Mouse (Mus musculus): Measurements from ENCODE around the gene Teddm1a. TPM values are rescaled to one million over a fixed set of nuclear protein-coding genes. Genes with fewer than 3 reads are reported as not detected.

The Teddm1a gene
- polyA plus RNA-seq, 1 experiment from 2014 or later: not detected

DNA sequence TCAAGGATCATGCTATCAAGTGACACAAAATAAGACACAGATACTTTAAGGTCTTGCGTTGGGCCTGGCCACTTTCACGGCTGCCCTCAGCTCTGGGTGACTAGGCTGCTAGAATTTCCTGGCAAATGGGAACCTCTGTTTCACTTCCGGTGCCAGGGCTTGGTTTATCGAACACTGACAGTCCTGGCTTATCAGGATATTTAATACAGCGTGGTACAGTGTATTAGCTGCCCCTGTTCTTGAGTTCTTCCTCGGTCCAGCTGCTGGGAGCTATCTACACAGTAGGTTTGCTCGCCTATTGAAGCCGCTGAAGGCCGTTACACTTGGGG, 18.4 kb downstream of the Teddm1a start:
- H3K36me3 ChIP-seq (ENCODE audit: control insufficient read depth, insufficient read depth, low read length): peaks cover 57% of the 10 kb centered on the region
- no peak overlapping the region for H3K27ac ChIP-seq (replicated peaks; ENCODE audit: low read depth, low read length)
- 94% methylated on average over 9 of the region's 9 CpGs for WGBS
- no peaks in the 10 kb centered on the region for H3K4me1 ChIP-seq (ENCODE audit: control insufficient read depth, insufficient read depth, low read length)
- no peak overlapping the region for H3K9ac ChIP-seq (replicated peaks; ENCODE audit: low read length)
- H3K4me2 ChIP-seq (ENCODE audit: low read length): no peak overlapping the region
- ATAC-seq (ENCODE audit: low FRiP score, low TSS enrichment) (no peak), DNase-seq (no peak)
- no peaks in the 10 kb centered on the region for H3K27me3 ChIP-seq (ENCODE audit: control insufficient read depth, insufficient read depth, low read length)
- H3K4me3 ChIP-seq (replicated peaks; ENCODE audit: low read depth, low read length): no peak overlapping the region
- H3K9me3 ChIP-seq (ENCODE audit: control insufficient read depth, low read length): no peaks in the 10 kb centered on the region

DNA sequence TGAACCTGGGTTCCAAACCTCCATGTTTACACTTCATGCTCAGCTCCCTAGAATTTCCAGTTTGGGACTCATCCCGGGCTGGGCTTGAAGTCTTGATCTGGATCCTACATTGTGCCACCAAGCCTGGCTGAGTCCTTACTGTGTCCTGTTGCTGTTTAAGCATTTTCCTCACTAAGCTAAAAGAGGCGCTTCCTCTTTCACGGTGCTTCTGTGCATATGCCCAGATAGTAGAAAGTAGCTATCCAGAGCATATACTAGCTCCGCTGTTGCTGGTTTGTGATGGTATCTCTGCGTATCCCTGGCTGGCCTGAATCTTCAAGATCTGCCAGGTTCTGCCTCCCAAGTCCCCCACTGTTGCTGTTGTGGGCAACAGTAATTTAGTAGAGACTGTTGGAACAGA, 18.9 kb downstream of the Teddm1a start:
- no peak for ATAC-seq (ENCODE audit: low FRiP score, low TSS enrichment)
- peaks cover 52% of the 10 kb centered on the region for H3K36me3 ChIP-seq (ENCODE audit: control insufficient read depth, insufficient read depth, low read length)
- H3K9me3 ChIP-seq (ENCODE audit: control insufficient read depth, low read length): no peaks in the 10 kb centered on the region
- WGBS: 93% methylated on average over 5 of the region's 5 CpGs
- no peak overlapping the region for H3K9ac ChIP-seq (replicated peaks; ENCODE audit: low read length)
- no peak overlapping the region for H3K4me2 ChIP-seq (ENCODE audit: low read length)
- no peak for DNase-seq
- H3K27me3 ChIP-seq (ENCODE audit: control insufficient read depth, insufficient read depth, low read length): no peaks in the 10 kb centered on the region
- H3K4me3 ChIP-seq (replicated peaks; ENCODE audit: low read depth, low read length): no peak overlapping the region
- H3K4me1 ChIP-seq (ENCODE audit: control insufficient read depth, insufficient read depth, low read length): no peaks in the 10 kb centered on the region
- no peak overlapping the region for H3K27ac ChIP-seq (replicated peaks; ENCODE audit: low read depth, low read length)

DNA sequence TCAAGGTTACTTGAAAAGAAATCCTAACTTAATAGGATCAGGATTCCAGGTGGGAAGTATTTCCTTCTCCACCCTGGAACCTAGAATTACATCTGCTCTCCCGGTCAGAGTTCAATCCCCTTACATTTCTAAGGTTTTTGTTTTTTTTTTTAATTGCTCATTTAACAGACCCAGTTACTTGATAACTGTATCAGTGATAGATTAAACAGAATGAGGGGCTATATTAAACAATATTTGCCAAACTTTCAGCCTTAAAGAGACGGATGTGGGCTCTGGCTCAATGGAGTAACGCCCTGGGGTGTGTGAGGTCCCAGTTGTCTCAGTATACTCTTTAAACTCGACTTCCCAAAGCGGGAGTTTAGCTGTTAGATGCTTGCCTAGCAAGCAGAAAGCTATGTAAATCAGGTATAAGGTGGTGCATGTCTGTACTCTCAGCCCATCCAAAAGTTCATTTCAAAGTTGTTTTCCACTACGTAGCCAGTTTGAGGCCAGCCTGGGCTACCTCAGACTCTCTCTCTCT, 19.8 kb downstream of the Teddm1a start:
- Histone ChIP-seq H3K9me3 (ENCODE audit: control insufficient read depth, low read length) (no peaks in the 10 kb centered on the region), H3K4me3 (replicated peaks; ENCODE audit: low read depth, low read length) (no peak overlapping the region), H3K36me3 (ENCODE audit: control insufficient read depth, insufficient read depth, low read length) (peaks cover 44% of the 10 kb centered on the region), H3K27ac (replicated peaks; ENCODE audit: low read depth, low read length) (no peak overlapping the region), H3K27me3 (ENCODE audit: control insufficient read depth, insufficient read depth, low read length) (no peaks in the 10 kb centered on the region), H3K4me1 (ENCODE audit: control insufficient read depth, insufficient read depth, low read length) (no peaks in the 10 kb centered on the region), H3K4me2 (ENCODE audit: low read length) (no peak overlapping the region), H3K9ac (replicated peaks; ENCODE audit: low read length) (no peak overlapping the region)
- WGBS: 89% methylated on average over 6 of the region's 6 CpGs
- no peak for DNase-seq
- no peak for ATAC-seq (ENCODE audit: low FRiP score, low TSS enrichment)

DNA sequence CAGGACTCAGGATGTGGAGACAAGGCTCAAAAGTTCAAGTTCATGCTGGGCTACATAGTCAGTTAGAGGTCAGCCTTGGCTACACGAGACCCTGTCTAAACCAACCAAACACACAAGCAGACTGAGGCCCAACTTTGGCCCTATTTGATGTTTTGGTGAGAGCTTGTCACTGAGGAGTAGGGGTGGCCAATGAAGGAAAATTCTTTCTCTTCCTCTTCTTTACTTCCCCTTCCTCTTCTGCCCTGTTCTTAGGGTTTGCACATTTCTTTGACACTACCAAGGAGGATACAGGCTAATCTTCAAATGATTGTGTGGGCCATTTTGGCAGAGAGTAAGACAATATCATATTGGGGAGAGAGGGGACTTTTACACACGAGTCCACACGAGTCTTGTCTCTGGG, 22.3 kb downstream of the Teddm1a start:
- ATAC-seq (ENCODE audit: low FRiP score, low TSS enrichment) (no peak), DNase-seq (no peak)
- Histone ChIP-seq H3K4me3 (replicated peaks; ENCODE audit: low read depth, low read length) (no peak overlapping the region), H3K27ac (replicated peaks; ENCODE audit: low read depth, low read length) (no peak overlapping the region), H3K4me1 (ENCODE audit: control insufficient read depth, insufficient read depth, low read length) (no peaks in the 10 kb centered on the region), H3K9ac (replicated peaks; ENCODE audit: low read length) (no peak overlapping the region), H3K4me2 (ENCODE audit: low read length) (no peak overlapping the region), H3K9me3 (ENCODE audit: control insufficient read depth, low read length) (no peaks in the 10 kb centered on the region), H3K36me3 (ENCODE audit: control insufficient read depth, insufficient read depth, low read length) (peaks cover 18% of the 10 kb centered on the region), H3K27me3 (ENCODE audit: control insufficient read depth, insufficient read depth, low read length) (no peaks in the 10 kb centered on the region)
- 88% methylated on average over 3 of the region's 3 CpGs for WGBS

DNA sequence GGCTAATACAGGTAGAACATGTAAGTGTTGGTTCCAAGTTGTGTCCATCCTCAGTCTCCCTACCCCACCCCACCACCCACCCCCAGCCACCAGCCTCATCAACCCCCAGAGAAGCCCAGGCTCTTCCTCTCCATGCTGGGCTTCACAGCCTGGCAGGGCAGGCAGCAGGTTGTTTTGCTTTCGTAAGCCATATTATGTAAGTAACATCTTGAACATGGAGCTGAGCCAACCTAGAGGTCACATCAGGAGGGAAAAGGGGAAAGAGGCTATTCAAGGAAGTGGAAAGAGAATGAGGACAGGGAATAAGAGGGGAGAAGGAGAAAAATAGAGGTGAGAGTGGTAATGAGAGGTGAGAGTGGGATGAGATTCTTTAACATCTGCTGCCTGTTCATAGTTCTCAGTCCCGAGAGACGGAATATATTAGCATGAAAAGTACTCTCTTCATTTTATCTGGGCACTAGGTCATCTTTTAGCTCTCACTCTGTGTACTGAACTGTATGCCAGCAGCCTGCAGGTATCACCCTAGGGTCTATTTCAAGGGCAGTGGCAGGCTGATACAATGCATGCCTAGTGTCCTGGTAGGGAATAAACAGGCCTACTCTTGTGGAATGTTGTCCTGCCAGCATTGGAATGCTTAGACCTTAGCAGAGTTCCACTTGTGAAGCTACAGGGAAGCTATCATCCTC, 27.1 kb downstream of the Teddm1a start:
- DNase-seq (no peak), ATAC-seq (ENCODE audit: low FRiP score, low TSS enrichment) (no peak)
- Histone ChIP-seq H3K36me3 (ENCODE audit: control insufficient read depth, insufficient read depth, low read length) (no peaks in the 10 kb centered on the region), H3K9me3 (ENCODE audit: control insufficient read depth, low read length) (no peaks in the 10 kb centered on the region), H3K4me3 (replicated peaks; ENCODE audit: low read depth, low read length) (no peak overlapping the region), H3K27ac (replicated peaks; ENCODE audit: low read depth, low read length) (no peak overlapping the region), H3K4me1 (ENCODE audit: control insufficient read depth, insufficient read depth, low read length) (no peaks in the 10 kb centered on the region), H3K9ac (replicated peaks; ENCODE audit: low read length) (no peak overlapping the region), H3K27me3 (ENCODE audit: control insufficient read depth, insufficient read depth, low read length) (no peaks in the 10 kb centered on the region), H3K4me2 (ENCODE audit: low read length) (no peak overlapping the region)
- 64% methylated on average over 3 of the region's 3 CpGs for WGBS

DNA sequence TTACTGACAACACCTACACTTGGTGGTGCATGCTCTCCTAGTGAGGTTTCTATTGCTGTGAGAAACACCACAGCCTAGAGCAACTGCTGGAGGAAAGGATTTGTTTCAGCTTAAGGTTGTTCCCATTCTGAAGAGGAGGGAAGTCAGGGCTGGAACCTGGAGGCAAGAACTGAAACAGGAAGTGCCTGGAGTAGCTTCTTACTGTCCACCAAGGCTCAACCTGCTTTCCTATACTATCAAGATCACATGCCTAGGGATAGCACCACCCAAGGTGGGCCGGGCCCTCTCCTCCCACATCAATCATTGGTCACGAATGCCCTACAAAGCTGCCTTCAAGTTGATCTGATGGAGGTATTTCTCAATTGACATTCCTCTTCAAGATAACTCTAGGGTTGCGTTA, 30.1 kb downstream of the Teddm1a start:
- Histone ChIP-seq H3K27me3 (ENCODE audit: control insufficient read depth, insufficient read depth, low read length) (no peaks in the 10 kb centered on the region), H3K27ac (replicated peaks; ENCODE audit: low read depth, low read length) (no peak overlapping the region), H3K4me3 (replicated peaks; ENCODE audit: low read depth, low read length) (no peak overlapping the region), H3K36me3 (ENCODE audit: control insufficient read depth, insufficient read depth, low read length) (no peaks in the 10 kb centered on the region), H3K9me3 (ENCODE audit: control insufficient read depth, low read length) (no peaks in the 10 kb centered on the region), H3K4me1 (ENCODE audit: control insufficient read depth, insufficient read depth, low read length) (no peaks in the 10 kb centered on the region), H3K4me2 (ENCODE audit: low read length) (no peak overlapping the region), H3K9ac (replicated peaks; ENCODE audit: low read length) (no peak overlapping the region)
- ATAC-seq (ENCODE audit: low FRiP score, low TSS enrichment): no peak
- 94% methylated on average over 3 of the region's 3 CpGs for WGBS
- DNase-seq: no peak

DNA sequence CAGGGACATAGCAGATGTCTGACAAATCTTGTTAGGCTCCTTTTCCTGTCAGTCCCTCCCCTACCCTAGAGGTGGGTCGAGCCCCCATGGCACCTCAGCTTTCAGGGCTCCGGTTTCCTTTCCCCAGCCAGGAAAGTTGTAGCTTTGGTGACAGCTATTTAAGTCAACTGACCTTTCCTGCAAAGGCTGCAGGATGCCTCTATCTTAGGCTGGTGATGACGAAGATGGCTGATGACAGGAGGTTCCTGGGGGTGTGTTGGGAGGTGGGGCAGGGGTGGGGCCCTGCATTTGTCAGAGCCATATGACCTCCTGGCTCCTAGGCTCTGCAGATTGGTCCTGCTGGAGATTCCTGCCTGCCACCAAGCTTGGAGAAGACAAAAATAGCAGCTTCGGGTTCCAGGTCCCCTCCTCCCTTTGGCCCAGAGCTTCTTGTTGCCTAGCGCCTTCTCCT, 31.1 kb downstream of the Teddm1a start:
- no peak for ATAC-seq (ENCODE audit: low FRiP score, low TSS enrichment)
- Histone ChIP-seq H3K27ac (replicated peaks; ENCODE audit: low read depth, low read length) (no peak overlapping the region), H3K9ac (replicated peaks; ENCODE audit: low read length) (no peak overlapping the region), H3K4me3 (replicated peaks; ENCODE audit: low read depth, low read length) (no peak overlapping the region), H3K4me2 (ENCODE audit: low read length) (no peak overlapping the region), H3K36me3 (ENCODE audit: control insufficient read depth, insufficient read depth, low read length) (no peaks in the 10 kb centered on the region), H3K9me3 (ENCODE audit: control insufficient read depth, low read length) (no peaks in the 10 kb centered on the region), H3K27me3 (ENCODE audit: control insufficient read depth, insufficient read depth, low read length) (no peaks in the 10 kb centered on the region), H3K4me1 (ENCODE audit: control insufficient read depth, insufficient read depth, low read length) (no peaks in the 10 kb centered on the region)
- no peak for DNase-seq
- 63% methylated on average over 5 of the region's 5 CpGs for WGBS

DNA sequence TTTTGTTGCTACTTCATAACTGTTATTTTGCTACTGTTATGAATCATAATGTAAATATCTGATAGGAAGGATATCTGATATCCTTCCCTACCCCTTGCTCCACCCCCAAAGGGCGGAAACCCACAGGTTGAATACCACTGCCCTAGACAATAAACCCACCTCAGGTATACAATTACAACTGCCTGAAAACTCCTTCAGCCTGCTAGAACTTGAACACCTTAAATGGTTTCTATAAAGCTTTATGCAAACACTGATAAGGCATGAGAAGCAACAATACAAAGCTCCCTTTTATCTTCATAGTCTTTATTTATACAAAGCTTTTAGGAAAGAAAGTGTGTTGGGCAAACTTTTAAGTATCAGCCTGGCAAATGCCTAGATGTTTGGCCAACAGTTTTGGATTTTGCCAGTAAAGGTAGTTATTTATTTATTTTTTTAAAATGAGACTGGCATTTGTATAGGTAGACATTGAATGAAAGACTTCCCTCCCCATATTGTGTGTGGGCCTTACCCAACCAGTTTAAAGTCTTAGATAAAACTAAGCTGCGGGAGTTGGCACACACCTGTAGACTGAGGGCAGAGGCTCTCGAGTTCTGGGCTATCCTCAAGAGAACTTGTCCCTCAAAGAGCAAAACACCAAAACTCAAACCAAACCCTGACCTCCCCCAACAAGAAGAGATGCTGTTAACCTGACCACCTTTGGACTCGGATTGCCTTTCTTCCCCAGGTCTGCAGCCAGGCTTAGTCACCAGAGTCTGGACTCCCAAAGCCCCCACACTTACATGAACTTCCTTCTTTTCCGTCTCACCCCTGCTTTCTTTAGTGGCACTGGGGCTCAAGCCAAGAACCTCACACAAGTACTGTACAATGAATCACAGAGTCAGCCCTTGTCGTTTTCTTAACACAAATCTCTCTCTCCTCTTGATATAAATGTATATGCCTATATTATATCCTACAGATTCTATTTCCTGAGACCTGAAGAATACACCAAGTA, 33.1 kb downstream of the Teddm1a start:
- H3K4me3 ChIP-seq (replicated peaks; ENCODE audit: low read depth, low read length): no peak overlapping the region
- no peak overlapping the region for H3K4me2 ChIP-seq (ENCODE audit: low read length)
- H3K4me1 ChIP-seq (ENCODE audit: control insufficient read depth, insufficient read depth, low read length): no peaks in the 10 kb centered on the region
- H3K9me3 ChIP-seq (ENCODE audit: control insufficient read depth, low read length): no peaks in the 10 kb centered on the region
- 89% methylated on average over 6 of the region's 6 CpGs for WGBS
- ATAC-seq (ENCODE audit: low FRiP score, low TSS enrichment) (no peak), DNase-seq (no peak)
- H3K27me3 ChIP-seq (ENCODE audit: control insufficient read depth, insufficient read depth, low read length): no peaks in the 10 kb centered on the region
- H3K9ac ChIP-seq (replicated peaks; ENCODE audit: low read length): no peak overlapping the region
- H3K36me3 ChIP-seq (ENCODE audit: control insufficient read depth, insufficient read depth, low read length): no peaks in the 10 kb centered on the region
- no peak overlapping the region for H3K27ac ChIP-seq (replicated peaks; ENCODE audit: low read depth, low read length)

Measured in midbrain, embryonic 14.5 days (tissue).